Mouse (Mus musculus): ENCODE measurements around the gene Ajap1.

Ajap1 gene

DNA sequence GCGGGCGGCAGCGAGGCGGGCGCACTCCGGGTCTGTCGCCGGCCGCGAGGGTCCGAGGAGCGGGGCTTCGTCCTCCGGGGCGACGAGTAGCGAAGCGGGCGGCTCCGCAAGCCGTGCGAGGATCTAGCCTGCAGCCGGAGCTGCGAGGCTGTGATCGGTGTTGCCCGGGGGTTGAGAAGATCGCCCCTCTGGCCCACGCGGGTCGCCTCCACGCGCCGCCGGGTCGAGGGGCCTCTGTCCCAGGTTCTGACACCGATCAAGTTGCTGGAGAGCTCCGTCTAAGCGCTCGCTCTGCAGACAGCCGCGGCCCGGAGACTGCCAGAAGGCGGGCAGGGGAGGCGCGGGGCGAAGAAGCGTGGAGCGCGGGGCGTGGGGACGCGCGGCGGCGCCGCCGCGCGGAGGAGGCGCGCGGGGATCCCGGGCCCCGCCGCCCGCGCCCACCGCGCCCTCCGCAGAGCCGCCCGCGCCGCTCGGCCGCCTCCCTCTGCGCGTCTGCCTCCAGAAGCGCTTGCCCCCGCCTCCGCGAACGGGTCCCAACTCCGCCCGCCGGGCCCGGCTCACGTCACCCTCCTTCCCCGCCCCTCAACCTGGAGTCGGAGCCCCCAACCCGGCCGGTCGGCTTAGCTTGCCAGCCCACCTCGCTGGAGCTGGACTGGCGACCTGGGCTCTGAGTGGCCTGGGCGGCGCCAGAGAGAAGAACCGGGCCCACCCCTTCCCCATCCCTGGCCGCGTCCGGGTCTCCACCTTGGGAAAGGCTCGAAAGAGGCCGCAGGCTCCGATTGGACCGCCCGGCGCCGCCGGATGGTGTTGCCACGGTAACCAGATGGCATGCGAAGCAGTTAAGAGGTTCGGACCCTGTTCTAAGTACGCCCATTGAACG is at the start of gene Ajap1:
Ajap1 (minus strand) TSS at position 353 of the 880 bp plus-strand sequence.
- no peak for DNase-seq

DNA sequence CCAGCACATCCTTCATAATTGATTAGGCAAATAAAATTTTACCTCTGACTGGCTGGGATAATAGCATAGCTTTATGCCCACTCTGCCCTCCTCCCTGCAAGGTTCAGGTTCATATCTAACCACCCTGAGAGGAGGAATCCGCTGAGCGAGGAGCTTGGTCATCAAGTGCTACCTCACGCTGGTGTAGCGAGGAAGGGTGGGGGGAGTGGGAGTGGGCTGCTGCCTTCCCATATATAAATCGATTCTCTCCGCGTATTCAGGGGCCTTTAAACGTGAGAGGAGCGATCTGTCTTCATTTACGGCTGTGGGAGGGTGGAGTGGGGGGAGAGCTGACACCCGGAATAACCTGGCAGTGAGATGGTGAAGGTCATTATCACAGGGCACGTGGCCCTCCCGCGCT is 47.9 kb upstream of the Ajap1 start:
- DNase-seq, result no peak

DNA sequence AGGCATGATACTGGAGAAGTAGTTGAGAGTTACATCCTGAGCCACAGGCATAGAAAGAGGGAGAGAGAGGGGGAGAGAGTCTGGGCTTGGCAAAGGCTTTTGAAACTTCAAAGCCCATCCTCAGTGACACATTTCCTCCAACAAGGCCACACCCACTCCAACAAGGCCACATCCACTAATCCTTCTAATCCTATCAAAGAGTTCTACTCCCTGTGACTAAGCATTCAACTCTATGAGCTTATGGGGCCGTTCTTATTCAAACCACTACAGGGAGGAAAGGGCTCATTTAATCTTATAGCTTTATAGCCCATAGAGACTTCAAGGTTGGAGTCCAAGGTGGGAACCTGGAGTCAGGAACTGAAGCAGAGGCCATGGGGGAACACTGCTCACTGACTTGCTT is 39.0 kb upstream of the Ajap1 start:
- DNase-seq, result no peak

DNA sequence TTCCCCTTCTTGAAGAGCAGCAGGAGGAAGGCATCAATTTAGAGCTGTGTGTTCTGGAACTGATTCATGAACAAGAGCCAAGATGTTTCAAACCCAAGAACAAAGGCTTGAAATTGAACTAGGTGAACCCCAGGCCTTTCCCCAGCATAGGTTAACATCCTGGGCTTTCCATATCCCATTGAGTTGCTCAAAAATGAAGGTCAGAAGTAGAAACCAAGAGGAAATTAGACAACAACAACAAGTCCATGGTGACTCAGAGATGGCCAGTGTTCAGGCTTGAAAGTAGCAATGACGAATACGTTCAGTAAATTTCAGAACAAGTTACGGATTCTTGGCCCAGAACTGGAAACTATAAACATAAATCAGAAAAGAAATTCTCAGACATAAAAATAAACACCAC is 37.3 kb upstream of the Ajap1 start:
- no peak for DNase-seq

DNA sequence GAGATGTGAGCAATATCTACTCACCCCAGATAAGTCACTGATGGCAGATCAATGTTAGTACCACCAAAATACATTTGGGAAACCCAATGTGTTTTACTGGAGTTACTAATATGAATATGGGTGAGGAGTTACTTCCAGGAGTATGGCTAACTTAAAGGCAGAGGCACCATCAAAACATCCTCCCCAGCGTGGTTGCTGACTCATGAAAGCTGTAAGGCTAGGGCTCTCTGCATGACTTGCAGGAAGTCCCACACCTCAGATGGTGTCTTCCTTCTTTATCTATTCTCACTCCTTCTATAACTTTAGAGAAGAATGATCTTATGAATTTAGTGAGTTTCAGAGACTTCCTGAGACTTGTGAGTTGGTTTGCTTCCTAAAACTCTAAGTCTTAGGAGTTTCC is 36.7 kb upstream of the Ajap1 start:
- no peak for DNase-seq

DNA sequence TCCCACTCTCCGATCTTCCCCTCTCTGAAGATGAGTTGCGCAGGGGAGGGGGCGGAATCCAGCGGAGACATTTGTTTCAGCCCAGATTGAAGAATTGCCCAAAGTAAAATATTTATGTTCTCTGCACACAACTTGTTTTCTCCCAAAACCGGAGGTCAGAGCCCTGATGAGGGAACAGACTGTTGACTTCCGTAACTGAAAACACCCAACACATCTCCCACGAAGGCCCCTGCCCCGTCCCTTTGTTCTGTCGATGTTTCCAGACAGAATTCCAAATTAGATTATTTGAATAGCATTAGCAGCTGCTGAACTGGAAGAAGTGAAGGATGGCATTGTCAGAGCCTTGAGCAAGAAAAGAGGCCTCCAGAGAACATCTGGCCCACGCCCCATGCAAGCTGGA is 33.2 kb upstream of the Ajap1 start:
- DNase-seq, result no peak

DNA sequence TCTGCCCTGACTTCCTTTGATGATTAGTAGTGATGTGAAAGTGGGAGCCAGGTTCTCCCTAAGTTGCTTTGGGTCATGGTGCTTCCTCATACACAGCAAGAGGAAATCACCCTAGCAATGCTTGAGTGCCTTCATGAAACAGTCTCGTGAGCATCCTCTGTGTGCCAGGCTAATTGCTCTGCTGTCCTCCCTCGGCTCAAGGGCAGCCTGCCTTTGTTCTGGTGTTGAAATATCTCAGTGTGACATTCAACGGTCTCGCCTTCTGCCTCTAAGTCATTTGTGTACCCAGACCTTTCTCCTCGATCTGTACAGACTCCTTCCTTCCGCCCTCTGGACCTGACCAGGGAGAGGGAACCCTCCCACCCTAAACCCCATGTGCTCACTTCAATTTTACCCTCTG is 31.5 kb upstream of the Ajap1 start:
- no peak for DNase-seq

DNA sequence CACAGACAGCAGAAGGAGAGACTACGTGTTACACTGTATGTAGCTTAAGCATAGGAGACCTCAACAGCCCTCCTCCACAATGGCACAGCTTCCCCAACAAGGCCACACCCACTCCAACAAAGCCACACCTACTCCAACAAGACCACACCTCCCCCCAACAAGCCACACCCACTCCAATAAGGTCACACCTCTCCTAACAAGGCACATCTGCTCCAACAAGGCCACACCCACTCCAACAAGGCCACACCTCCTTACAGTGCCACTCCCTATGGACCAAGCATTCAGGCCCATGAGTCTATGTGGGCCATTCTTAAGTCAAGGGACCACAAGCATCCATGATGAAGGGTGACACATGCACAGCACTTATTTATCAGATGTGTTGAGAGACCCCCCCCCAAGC is 28.9 kb upstream of the Ajap1 start:
- no peak for DNase-seq

DNA sequence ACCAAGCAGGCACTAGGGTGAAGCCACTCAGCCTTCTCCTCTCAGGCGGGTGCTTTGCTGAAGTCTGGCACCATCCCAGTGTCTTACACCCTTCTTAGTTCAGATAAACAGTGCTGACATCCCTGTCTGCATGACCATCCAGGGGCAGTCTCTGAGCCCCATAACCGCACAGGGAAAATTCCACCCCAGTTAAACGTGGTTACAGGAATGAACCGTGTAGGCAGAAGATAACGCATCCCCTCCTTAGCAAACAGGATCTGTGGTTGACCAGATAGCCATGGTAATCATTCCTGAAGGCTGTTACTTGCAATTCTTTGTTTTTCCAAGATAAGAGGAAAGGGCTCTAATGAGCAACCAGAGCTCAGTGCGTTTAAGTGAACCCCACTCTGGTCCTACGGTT is 19.3 kb upstream of the Ajap1 start:
- no peak for DNase-seq

DNA sequence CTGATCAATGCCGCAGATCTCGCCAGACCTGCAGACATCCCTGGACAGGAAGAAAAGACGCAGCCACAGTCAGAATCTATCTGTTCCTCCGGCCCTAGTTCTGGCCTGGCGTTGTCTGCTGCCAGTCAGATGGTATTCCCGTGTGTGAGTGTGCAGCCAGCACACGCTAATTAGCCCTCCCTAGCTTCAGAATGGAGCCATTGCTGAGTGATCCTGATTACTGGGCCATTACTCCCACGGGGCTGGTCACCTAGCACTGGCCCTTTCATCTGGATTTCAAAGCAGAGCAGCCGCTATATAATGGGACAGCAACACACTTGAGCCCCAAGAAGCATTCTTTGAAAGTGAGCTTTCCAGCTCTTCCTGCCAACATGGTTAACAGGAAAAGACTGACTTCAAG is 9.8 kb upstream of the Ajap1 start:
- DNase-seq, result no peak

DNA sequence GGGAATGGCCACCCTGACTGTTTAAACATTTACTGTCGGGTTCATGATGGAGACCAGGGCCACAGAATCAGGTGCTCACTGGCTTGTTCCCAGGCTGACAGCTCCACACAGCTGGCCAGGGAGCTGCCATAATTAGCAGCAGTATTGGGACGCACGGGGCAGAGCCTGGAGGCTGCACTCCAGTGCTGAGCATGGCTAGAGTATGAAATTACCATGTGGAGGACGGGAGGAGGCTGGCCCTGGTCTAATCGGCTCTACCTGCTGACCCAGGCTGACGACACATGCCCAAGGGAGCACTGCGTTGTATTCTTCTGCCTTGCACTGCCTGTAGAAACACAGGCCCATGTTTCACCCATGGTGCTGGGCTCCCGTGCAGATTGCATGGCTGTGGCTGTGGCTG is 6.5 kb upstream of the Ajap1 start:
- DNase-seq, result no peak

DNA sequence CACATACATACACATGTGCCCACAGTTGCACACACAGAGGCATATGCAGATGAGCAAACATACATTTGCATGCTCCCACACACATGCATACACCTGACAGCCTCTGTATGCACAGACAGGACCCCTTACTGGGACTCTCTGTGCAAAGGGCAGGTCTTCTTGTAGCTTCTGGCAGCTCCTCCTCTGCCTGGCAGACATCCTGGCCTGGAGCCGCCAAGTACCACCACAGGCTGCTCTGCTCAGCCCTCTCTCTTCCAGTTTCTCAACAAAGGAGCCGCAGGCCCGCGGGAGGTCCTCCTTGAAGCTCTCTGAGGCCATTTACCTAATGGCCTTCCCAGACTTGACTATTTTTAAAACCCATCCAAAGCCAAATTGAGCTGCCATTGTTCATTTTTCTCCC is 3.3 kb upstream of the Ajap1 start:
- no peak for DNase-seq

DNA sequence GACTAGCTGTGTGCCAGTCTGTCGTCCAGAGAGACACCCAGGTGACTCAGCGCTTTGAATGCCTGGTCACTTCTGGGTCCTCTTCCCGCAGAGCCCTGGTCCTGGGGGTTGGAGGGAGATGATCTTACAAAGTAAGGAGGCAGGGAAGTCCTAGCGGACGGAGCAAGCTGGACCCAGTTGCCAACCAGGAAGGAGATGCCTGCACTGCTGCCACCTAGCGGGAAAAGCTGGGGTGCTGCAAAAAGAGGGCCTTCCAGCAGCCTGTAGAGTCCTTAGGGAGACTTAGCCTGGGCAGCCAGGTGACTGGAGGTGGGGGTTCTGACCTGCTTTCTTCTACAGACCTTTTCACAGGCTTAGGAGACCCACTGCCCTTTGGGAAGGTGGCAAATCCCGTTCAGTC is 1.8 kb upstream of the Ajap1 start:
- peak; percentile 12 to 26 for DNase-seq

DNA sequence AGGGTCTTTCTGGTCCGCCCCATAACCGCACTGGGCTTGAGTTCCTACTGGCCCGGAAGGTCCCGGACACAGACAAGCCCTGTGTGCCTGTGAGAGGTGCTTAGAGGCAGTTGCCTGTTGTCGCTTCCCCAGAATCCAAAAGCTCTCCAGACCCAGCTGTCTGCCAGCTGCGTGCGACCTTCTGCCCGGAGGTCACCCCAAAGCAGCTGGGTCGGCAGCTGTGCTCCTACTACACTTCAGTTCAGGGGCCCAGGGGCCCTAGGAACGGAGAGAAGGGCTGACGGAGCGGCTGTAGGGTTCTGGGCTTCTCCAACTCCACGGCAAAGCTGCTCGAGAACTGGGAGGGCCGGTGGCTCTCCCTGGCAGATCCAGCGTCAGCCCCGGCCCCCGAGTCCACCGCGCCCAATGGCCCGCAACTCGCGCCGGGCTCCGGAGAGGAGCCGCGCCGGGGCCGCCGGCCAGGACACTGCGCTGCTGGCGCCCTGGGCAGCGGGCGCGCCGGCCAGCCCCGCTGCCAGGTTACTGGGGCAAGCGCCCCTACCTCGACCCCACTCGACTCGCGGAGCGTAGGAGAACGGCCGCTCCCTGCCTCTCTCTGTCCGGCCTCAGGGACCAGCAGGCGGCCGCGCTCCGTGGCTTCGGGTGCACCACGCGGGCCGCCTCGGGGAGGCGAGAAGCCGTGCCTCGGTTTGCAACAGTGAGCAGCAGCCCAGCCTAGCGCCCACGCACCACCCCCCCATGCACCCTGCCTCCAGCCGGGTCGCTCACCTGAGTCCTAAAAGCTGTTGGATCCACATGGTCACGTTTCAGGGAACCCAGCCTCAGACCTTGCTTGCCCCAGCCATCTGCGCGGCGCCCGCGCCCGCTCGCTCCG is 1.0 kb downstream of the Ajap1 start:
- no peak for DNase-seq

DNA sequence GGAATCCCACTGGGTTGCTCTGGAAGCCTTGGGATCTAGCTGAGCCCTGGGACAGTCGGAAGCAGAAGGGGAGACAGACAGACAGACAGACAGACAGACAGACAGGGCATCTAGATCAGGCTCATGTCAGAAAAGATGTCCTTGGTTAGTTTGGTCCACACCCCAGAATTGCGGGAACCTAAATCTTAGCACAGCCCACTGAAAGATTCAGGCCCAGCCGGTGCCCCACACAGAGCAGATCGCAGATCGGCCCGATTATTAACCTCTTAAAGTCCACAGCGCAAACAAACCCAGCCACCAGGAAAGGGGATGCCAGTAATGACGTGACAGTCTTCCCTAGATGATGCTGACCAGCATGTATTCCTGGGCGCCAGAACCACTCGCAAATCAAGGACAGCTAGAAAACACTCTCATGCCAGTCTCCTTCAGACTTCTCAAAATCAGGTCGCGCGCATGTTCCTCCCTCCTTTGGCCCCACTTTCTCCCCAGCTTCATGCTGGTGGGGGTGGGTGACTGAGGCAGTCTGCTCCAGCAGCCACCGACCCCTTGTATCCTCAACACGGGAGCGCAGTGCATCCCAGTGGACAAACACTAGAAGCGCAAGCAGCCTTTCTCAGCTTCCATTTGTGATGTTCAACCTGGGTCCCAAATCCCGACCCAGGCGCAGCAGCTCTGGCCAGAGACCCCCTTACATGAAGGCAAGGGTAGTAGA is 1.9 kb downstream of the Ajap1 start:
- no peak for DNase-seq

DNA sequence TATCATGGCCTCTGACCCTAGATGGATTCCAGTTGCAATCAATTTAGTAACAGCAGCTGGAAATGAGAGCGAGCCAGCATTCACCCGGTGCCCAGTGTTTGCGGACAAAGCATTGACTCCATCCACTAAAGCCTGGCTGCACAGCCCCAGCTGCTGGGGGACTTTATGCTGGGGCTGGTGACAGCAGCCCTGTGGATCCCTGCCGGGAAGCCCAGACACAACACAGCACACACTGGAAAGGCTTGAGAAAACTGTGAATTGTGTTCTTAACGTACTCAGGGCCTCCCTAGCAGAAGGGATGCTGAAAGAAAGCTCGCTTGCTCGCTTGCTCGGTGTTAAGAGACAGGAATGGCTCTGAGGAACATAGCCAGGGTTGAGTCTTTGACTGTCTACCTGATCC is 3.5 kb downstream of the Ajap1 start:
- DNase-seq, result no peak

DNA sequence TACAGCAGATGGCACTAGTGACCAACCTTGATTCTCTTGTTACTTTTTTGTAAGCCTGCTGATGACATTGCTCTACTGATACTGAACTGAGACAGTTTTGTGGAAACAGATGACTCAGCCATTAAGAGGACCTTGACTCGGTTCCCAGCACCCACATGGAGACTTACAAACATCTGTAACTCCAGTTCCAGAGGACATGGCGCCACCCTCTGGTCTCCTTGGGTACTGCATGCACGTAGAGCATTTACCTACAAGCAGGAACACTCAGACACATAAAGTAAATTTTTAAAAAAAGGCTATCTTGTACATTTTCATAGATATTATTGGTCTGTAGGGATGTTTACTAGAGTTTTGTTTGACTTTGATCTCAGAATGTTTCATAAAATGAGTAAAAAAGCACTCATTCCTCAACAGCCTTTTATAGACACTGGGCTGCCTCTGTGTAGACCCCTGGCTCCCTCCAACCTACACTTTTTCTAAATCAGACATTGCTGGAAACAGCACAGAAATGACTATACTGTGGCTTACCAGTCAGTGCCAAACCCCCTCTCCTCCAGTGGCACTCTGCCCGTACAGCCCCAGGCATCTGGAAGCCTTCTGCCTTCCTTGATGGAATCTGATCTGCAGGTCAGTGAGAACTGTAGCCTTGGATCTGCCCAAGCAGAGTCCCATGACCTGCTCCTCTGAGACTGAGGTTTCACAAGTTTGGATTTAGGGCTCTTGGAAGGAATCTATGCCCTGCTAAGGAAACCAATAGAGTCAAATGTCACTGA is 8.9 kb downstream of the Ajap1 start:
- DNase-seq, result no peak

DNA sequence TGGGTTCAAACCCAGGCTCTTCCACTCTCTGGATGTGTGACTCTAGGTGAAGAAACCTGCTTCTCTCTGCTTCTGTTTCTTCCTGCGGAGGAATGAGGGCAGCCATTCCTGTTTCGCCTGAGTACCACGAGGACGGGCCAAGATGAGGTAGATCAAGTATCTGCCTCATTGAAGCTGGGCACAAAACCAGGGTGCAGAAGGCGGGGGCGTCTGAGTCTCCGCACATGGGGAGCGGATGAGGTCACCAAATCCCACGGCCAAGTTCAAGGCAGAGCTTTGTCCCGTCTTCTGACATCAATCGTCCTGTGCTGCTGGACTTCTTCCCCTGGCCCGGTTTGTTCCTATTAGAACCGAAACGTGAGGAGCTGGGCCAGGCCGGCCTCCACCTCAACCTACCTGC is 12.9 kb downstream of the Ajap1 start:
- DNase-seq, result no peak

DNA sequence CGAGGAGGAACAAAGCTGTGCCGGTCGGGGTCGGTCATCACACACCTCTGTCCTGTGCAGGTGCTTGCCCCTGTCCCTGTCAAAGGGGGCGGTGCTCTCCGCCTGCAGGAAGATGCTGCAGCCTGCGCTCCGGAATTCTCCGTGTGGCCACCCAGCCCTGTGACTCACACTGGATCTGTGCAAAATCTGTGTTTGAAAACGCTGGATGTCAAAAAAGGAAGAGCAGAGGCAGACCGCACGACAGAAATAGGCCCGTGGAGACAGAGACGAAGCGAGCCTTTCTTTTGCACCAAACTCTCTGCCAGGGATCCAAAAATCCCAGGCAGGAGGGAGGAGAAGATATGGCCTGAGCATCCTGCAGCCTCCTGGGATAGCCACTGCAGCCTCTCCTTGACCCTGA is 22.7 kb downstream of the Ajap1 start:
- DNase-seq, result no peak

DNA sequence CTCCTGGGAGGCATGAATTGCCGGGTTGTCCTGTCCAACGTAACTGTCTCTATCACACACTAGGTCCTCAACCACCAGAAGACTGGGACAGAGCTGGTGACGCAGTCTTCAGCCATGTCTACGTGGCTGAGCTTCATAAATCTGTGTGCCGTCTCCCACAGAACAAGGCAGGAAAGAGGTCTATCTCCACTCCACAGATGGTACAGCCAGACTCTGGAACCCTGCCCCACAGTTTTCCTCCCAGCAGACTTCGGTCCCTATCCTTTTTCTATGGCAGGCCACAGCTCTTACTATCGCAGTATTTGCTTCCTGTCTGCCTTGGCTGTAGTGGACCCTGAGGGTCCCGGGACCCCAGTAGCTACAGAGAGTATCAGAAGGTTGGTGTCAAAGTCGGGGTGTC is 23.1 kb downstream of the Ajap1 start:
- DNase-seq, result no peak

DNA sequence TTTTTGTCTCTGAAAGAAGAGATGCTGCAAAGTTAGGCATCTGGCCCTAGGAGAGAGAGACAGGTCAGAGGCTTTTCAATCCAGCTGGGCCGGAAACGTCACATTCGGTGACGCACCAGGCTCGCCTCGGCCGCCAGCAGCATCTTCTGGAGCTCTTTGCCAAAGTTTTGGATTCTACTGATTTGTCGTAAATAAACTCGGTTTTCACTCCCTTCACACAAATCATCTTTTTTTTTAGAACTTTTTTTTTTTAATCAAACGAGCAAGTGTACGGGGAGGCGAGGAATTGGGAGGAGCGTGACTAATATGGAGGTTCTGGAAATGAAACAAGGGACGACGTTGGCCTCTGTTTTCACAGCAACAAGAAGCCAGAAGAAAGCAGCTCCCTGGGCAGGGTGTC is 23.8 kb downstream of the Ajap1 start:
- DNase-seq, result no peak

DNA sequence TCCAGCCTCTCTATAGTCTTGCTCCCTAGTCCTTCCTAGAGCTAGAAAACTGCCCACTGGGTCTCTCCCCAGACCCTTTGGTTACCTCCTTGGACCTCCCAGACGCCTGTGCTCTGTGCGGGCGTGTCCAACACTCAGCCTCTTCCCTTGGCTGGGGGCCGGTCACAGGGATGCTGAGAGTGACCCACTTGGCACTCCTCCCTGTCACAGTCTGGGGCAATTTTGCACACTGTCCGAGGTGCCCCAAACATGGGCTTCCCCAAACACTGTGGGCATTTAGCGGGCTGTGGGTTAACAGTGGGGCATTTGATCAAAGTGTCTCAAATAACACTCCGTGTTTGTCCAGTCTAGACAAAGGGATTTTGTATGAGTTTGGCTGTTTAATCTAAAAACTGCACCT is 29.1 kb downstream of the Ajap1 start:
- no peak for DNase-seq

DNA sequence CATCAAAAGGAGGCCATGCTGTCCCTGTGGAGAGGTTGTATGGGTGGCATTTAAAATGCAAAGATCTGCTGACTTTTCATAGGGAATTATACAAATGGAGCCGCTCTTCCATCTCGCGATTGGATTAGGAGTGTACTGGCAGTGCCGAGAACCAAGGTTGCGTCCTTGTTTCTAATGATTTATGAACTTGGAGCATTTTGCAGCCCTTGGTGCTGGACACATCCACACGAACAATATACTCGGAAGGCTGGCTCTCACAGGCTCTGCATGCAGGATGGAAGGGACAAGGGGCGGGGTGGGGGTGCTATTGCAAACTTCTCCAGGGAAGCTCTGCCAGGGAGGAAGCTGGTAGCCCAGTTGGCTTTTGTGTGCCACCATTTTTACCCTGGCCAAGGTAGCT is 31.1 kb downstream of the Ajap1 start:
- DNase-seq, result no peak
